Mouse (Mus musculus): ENCODE data around the gene Miip.

Gene Miip

DNA sequence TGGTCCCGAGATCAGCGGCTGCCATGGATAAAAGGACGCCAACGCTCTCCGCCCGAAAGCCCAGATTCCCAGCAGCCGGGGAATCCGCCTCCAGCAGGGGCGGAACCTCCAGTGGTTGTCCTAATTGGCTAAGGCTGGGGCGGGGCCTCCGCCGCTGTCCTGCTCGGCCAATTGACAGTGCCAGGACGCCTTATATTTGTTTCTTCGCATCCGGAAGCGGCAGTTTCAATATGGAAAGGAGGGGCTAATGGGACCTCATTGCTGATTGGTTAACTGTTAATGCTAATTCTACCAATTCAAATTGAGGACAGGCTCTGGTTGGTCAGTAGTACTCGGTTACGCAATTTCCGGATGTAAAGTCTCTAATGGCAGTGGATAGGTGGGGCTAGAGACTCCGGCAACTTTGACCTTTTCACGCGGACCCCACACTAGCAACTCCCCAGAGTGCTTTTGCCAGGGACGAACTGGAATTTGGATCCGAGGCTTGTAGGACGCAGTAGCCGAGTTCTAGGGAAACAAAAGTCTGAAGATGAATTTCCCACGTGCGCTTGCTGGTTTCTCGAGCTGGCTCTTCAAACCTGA lies at the start of gene Miip, which contains the start of gene Fv1:
Miip (minus strand) TSS at position 367 of the 582 bp plus-strand sequence.
Fv1 (plus strand) TSS at position 530 of the 582 bp plus-strand sequence.
- peak; percentile 100 for DNase-seq (ENCODE audit: extremely low read depth, low read depth)

DNA sequence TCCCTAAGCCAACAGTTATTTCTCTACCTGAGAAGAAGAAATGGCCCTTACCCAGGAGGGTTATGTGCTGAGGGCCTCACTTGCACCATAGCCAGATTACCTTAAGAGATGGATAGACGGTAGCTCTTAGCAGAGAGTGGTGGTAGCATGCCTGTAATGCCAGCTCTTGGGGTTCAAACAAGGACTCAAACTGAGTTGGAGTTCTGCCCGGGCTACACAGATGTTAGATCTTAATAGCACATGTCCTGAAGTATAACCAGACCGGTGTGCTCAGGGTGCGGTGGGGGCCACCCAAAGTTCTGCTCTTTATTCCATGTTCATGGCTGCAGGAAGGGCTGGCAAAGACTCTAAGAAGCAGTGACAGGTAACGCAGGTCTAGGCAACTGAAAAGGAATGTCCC lies 40.9 kb upstream of the Miip start:
- no peak for DNase-seq (ENCODE audit: extremely low read depth, low read depth)

DNA sequence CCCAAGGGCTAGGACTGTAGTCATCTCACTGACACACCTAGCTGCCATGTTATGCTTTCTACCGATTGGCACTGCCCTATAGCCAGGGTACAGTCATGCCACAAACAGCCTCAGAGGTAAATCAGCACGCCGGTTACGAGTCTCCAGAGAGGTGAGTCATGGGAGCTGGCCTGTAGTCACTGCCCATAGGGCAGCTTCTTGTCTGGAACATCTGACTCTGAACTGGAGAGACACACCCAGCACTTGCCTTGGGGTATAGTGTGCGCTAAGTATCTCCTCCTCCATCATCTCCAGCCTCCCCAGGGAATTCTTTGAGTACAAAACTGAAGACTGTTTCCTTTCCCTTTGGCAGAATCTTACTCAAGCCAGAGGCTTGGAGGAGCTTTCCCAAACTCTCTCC lies 37.6 kb upstream of the Miip start:
- no peak for DNase-seq (ENCODE audit: extremely low read depth, low read depth)

DNA sequence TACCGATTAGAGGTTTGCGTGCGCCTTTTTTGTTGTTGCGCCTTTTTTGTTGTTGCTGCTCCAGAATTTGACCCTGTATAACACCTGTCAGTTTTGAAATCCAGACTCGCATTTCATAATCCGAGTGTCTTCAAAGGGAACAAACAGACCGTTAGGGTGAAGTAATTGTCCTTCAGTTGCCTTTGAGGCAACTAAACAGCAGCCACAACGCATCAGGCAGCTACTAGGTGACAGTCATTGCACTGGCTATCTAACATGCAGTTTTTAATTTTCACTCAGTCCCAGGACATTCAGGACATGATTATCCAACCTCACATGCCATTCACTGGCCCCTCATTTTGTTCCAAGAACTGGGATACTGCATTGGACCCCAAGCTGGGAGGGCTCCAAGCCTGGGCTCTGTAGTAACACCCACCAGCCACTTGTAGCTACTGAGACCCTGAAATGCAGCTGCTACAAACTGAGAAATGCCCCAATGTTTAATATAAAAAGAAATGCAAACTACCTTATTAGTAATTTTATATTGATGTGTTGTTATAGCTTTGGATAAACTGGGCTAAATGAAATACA lies 36.6 kb upstream of the Miip start:
- no peak for DNase-seq (ENCODE audit: extremely low read depth, low read depth)

DNA sequence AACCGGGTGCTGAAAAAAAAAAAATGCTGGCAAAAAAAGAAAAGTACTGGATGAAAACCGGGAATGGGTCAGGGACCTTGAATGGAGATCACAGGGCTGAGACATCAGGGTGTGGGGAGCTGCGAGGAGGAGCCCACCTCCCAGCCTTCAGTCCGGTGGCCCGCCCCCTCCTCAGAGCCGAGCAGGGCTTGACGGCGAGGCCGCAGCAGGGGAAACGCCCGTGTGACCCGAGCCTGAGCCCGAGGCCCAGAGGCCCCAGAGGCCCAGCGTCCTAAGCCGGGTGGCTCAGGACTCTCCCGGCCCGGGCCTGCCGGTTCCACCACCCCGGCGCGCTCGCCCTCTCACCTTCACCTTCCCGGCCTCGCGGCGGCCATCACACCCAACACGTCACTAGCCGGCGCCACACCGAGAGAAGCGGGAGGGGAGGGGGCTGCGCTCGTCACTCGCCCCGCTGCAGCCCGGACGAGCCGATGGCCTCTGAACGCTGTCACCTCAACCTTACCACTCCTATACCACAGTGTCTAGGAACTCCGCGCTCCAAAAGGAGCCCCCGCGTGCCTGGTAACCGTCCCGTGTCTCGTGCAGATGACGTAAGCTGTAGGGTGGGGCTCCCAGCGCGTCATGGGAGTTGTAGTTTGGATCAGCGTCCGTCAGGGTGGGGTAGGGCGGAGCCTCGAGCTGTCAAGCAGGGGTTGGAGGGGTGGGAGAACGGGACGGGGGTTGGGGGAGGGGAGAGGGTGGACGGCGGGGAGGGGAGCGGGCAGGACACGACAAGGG lies 35.9 kb upstream of the Miip start, which contains the start of gene Mfn2:
Mfn2 (minus strand) TSS at position 392 of the 777 bp plus-strand sequence.
- DNase-seq (ENCODE audit: extremely low read depth, low read depth) = peak; percentile 74

DNA sequence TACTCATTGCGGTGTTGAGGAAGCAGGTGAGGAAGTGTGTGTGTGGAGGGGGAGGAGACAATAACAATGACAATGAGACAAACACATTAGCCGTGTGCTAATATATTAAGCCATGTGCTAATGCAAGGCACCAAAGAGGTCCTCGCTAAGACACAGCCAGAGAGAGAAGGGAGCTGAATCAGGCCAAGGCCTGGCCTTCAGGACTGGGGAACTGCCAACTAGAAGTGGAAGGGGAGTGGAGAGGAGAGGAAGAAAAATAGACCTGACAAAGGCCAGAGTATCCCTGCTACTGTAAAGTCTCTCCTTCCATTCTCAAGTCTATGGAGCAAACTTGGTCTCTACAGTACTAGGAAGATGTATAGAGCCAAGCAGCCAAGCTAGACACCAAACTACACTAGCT lies 35.0 kb upstream of the Miip start:
- no peak for DNase-seq (ENCODE audit: extremely low read depth, low read depth)

DNA sequence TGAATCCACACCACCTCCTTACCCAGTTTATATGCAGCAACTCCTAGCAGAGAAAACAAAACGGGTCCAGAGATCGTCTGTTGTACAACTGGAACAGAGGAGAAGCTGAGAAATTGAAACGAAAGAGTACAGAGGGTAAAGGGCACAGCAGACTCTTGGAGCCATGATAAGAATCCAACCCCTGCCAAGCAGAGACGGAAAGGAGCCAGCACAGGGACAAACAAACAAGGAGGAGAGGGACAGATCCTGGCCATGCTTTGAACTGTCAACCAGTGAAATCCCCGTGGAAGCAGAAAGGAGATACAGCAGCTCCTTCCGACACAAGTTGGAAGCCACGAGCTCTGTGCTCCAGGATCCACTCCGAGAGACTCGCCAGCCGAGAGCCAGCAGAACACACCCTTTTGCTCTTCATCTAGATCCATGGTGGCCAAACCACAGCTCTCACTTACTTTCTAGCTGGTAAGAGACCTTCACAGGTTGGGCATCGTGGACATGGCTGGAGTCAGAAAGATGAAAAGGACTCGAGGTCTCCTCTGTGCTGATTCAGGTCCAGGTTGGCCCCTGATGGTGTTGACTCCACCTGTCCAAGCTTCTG lies 34.4 kb upstream of the Miip start:
- no peak for DNase-seq (ENCODE audit: extremely low read depth, low read depth)

DNA sequence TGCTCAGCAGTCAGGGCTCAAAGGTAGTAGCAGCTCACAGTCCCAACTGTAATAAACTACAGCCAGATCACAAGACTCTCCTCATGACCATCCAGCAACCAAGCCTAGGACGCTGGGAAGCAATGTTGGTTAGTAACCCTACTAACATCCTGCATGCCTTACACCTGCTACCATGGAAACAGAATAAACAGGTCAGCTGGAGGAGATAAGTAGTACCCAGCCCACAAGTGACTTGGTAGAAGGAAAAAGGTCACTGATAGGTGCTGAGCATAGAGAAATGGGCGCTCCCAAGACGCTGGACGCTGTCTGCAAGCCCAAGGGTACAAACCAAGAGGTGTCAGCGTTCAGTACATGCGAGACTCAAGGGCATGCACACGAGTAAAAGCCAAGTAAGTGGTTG lies 31.8 kb upstream of the Miip start:
- no peak for DNase-seq (ENCODE audit: extremely low read depth, low read depth)

DNA sequence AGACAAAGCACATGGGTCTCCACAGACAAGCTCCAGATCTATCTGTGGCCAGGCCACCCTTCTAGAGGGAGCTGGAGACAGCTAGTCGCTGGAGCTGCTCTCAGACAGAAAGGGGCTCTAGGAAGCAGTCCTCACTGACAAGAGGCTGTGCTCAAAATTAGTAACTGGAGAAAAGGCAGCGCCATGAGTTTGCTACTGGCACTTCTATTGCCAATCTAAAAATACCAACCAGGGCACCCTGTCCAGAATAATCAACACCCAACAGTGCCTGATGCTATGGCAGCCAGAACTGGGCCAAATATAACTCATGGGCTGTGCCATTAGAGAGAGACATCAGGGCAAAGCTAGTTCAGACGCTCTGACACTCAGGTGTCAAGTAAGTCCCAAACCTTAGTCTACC lies 28.7 kb upstream of the Miip start:
- DNase-seq (ENCODE audit: extremely low read depth, low read depth) = no peak

DNA sequence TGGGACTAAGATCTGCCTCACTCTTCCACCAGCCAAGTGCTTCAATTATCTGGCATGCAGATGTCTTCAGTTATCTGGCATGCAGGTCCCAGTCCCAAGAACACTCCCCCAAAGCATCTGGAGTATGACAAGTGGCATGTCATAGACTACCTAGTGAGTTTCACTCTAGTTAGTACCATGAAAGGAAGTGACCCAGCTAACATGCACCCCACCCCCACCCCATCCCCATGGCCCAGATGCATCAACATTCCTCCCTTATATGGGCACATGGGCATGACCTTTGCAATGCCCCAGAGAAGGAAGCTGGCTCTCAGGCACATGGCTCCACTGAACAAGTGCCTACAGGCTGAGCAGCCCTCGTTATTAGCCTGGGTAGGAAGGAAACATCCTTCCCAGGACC lies 27.8 kb upstream of the Miip start:
- no peak for DNase-seq (ENCODE audit: extremely low read depth, low read depth)

DNA sequence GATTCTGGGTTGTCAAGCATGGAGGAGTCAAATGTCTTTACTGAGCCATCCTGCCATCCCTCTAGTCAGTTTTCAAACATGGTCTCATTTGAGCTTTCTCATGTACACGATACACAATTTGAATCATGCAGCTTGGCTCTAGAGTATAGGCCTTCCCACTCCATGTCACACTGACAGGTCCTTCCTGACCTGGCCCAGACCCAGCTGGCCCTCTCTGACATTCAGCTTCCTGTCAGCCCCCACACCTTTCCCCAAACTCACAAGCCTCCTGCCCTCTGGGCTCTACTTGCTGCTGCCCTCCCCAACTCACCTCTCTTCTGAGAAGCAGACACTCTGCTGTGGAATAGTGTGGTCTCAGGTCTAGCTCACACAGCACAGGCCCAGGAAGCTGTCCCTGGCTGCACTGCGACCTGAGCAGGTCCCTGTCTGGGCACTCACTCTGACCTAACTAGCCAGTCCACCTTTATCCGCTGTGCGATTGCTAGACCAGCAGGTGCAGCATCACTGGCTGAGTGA lies 27.3 kb upstream of the Miip start:
- DNase-seq (ENCODE audit: extremely low read depth, low read depth) = no peak

DNA sequence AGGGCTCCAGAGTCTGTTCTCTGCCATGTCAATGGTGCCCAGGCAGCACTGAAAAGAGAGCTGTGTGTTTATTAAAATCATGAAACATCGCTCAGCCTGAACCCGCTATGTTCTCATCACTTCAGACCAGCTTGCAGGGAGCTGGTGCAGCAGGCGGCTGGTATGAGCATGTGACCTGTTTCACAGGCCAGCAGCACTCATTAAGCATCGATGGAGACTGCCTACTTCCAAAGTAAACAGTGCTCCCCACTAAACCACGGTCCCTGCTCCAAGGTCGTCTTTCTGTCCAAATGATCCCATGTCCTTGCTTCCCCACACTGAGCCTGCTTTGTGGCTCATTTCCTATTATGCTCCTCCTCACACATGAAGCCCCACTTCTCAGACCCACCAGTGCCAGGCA lies 21.7 kb upstream of the Miip start:
- DNase-seq (ENCODE audit: extremely low read depth, low read depth) = no peak

DNA sequence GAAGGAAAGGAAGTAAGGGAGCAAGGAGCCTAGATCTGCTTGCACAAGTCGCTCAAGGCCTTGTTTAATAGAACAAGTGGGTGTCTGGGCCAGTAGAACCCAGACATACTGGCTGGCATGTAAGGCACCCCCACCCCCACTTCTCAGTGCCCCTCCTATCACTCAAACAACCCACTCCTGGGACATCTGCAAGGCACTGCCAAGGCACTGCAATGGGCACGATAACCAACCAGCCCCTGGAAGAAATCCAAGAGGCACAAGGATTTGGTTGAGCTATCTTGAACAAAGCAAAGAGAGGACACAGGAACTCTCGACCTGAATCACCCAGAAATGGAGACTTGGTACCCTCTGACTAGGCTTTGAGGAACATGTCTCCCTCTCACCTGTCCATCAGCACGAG lies 19.6 kb upstream of the Miip start:
- DNase-seq (ENCODE audit: extremely low read depth, low read depth) = no peak

DNA sequence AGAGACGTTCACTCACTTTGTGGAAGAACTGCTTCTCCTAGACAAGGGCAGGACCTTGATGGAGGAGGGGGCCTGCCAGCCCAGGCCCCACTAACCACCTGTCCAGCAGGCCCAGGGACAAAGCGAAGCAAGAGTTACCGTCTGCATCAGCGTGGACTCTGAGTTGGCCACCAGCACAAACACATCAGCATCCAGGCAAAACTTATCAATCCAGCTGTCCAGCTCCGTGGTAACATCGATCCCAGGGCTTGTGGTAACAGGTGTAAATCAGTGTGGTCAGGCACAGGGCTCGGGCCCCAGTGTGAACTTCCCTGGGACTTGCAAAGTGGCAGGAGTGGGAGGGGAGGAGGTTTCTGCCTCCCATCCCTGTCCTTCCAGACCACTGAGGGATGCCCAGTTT lies 18.7 kb upstream of the Miip start:
- DNase-seq (ENCODE audit: extremely low read depth, low read depth) = no peak

DNA sequence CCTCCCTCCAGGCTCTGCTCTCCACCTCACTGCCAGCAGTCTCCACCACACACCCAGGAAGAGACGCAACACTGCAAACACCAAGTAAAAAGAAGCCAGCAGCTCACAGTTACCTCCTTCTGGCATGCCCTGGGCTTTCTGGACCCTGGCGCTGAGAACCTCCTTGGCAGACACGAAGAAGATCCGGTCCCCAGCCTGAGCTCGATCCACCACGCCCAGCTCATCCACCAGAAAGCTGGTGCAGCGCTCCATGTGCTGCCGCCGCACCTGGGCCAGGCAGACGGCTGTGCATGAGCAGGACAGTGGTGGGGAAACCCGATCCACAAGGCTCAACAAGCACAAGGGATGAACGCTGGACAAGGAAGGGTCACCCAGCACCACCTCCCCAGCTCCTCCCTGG lies 17.5 kb upstream of the Miip start:
- no peak for DNase-seq (ENCODE audit: extremely low read depth, low read depth)

DNA sequence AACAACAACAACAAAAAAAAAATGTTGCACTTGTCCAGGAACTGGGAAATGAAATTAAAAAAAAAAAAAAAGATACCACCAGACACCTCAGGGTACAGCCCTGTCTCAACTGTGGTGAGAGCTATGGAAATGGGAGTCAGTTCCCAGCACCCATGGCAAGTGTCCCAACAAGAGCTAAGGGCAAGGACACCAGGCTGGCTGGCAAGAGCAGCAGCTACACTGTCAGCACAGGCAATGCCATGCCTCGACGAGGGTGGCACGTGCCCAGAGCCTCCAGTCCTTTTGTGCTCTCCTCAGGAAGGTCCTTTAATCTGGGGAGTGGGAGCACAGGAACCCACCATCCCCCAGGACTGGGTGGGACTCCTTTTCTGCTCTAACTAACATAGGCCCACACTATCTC lies 15.5 kb upstream of the Miip start:
- DNase-seq (ENCODE audit: extremely low read depth, low read depth) = no peak

DNA sequence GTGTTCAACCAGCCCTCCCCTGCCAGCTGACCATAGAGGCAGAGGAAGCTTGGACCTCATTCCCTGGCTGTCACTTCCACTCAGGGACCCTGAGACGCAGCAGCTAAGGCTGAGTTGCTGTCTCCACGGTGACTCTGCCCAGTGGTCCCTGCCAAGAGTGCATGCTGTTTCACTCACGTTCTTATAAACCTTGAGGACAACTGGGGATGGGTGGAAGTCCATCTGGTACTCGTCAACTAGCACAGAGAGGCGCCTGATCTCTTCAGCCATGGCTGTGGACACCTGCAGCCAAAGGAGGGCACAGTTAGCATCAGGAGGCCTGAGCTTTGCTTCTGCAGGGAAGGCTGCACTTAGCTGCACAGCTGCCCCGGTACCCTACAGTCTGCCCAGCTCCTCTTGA lies 14.4 kb upstream of the Miip start:
- no peak for DNase-seq (ENCODE audit: extremely low read depth, low read depth)

DNA sequence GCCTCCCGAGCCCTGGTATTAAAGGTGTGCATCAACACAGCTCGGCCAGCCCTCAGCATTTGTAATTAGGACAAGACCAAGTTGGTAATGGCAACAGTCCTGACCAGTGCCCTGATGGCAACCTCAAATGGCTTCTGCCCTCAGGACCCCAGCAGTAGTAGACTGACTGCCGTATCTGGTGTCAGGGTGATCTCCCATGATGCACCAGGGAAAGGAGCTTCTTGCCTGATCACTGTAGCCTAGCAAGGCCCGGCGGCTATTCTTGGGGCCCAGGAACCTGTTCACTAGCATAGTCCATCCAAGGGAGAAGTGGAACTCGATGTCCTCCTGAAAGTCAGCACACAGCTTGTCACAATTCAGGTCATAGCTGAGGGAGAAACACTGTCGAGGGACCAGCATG lies 13.2 kb upstream of the Miip start:
- no peak for DNase-seq (ENCODE audit: extremely low read depth, low read depth)

DNA sequence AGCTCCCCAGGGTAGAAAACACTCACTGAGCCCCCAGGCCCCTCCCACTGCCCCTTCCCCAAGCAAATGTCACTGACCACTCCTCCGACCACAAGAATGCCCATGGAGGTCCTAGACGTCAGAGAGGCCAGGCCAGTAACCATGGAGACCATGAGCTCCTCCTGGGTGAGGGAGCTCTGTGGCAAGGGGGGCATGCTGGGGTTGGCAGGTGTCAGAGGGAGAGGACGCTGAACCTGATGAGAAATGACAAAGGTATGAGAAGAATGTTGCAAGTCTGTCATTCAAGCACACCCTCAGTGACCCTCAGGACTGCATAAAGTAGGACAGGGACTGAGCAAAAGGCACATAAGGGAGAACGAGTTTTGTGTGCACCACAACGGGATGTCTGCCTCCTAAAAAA lies 11.2 kb upstream of the Miip start:
- no peak for DNase-seq (ENCODE audit: extremely low read depth, low read depth)

DNA sequence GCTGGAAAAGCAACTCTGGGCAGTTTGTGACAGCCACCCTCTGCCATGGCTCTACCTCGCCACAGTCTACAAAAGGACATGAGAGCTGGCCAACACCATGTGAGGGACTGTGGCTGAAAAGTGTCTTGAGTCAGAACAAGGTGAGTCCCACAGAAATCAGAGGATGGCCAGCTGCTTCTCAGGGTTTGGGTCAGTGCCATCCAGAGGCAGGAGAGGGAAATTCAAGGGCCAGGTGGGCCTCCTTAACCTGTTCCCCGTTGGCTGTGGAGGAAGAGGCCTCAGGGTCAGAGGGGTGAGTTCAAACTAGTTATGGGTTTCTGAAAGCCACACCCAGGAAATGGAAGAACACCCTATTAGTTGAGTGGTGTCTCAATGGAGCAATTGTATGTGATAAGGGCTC lies 10.8 kb upstream of the Miip start:
- no peak for DNase-seq (ENCODE audit: extremely low read depth, low read depth)

DNA sequence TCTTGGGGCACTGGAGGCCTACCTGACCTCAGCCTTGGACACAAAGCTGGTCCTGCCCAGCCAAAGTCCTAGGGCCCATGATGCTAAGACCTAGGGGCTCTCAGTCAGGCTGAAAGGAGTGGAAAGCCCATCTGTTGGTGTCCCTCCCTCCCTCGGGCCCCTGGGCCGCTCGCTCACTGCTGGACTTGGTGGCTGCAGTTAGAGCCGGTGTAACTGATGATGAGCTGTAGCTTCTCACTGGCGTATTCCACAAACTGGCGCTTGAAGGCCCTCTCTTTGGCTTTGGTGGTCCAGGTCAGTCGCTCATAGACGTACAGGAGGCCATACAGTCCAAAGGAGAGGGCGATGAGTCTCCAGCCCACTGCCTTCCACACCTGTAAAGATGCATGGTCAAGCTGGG lies 9.9 kb upstream of the Miip start:
- no peak for DNase-seq (ENCODE audit: extremely low read depth, low read depth)

DNA sequence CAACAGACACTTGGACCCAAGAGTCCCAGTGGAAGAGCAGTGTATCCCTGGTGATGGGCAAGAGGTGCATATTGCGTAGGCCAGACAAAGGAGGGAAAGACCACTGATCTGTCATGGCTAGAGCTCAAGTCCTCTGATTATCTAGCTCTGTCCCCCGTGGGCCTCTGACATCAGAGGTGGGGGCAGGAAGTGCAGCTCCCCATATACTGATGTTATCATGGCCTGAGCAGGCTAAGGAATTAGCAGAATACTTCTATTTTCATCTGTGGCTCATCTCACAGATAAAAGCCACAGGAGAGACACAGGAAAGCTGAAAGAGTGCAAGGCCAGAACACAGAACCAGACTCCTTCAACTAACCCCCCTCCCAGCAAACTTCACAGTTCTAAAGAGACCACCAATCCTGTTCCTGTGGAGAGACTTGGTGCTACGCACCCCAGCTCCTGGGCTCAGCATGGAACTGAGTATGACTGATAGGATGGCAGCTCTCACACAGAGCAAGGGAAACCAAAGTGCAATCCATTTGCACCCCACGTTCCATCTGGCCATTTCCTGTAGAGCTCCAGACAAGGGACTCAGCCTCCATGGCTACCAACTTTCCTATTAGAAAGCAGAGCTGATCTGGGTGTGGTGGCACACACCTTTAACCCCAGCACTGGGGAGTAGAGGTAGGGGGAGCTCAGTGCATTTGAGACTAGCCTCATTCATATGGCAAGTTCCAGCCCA lies 7.4 kb upstream of the Miip start:
- DNase-seq (ENCODE audit: extremely low read depth, low read depth) = no peak
